Mouse (Mus musculus): ENCODE data around the gene Stmn1. TPM values are rescaled to one million over a fixed set of nuclear protein-coding genes. Genes with fewer than 3 reads are reported as not detected.

Gene Stmn1
- polyA plus RNA-seq, 1 experiment, result 38.6 TPM

DNA sequence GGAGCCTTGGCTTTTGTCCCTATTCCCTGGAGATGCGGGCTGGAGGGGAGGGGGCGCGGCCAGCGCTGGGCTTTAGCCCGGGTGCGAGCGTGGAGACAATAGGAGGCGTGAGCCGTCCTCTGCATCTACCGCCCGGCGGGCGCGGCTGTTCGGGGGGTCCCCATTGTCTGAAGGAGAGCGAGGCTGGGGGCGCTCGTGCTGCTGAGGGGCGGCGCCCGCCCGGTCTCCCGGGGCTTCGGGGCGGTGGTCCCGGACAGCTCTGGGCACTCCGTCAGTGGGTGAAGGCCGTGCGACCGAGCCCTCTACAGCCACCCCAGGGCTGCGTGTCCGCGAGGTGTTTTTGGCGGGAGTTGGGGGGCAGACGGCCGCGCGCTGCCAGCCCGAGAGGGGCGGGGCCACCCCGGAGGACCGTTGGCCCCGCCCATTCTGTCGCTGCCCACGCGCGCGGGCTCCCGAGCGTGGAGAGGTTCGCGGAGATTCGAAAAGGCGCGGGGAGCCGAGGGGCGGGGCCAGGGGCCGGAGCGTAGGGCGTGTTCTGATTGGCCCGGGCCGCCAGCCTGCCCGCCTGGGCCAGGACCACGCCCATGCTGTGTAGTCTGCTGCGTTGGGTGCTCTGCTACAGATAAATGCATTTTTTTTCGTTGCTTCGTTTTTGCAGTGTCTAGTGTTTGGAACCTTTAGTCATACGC is 602 bp downstream of the Stmn1 start:
- Histone ChIP-seq H3K4me1 (ENCODE audit: control insufficient read depth, insufficient read depth, low read length) (peaks cover 4% of the 10 kb centered on the region), H3K4me3 (replicated peaks; ENCODE audit: extremely low read depth, low read depth, low read length) (peak overlapping the region; percentile 73)
- DNase-seq, result peak; percentile 94
- under 1% methylated on average over 68 of the region's 68 CpGs for WGBS
- TF ChIP-seq CTCF (IDR thresholded peaks at IDR 0.05; ENCODE audit: insufficient read depth, low read length) (no peak), POLR2A (IDR thresholded peaks at IDR 0.05; ENCODE audit: borderline replicate concordance, extremely low read depth, low read depth, low read length) (no peak)

DNA sequence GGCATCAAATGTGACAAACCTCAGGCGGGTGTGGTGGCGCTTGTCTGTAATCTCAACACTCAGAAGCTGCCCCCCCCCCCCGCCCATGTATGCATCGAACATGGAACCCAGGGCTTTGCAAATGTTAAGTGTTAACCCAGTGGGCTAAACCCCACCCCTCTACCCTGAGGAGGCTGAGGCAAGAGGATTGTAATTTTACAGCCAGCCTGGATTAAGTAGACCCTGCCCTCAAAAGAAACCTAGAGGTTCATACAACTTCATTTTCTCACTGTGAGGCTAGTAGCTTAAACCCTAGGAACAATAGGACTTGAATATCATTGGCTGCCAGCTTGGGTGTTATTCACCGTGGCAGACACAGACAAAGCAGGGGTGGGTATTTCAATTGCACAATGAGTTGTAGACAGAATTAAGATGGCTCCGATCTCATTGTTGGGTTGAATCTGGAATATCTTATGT is 1.2 kb downstream of the Stmn1 start:
- peak overlapping the region; percentile 20 for H3K4me3 ChIP-seq (replicated peaks; ENCODE audit: extremely low read depth, low read depth, low read length)
- peaks cover 4% of the 10 kb centered on the region for H3K4me1 ChIP-seq (ENCODE audit: control insufficient read depth, insufficient read depth, low read length)
- no peak for DNase-seq
- TF ChIP-seq POLR2A (IDR thresholded peaks at IDR 0.05; ENCODE audit: borderline replicate concordance, extremely low read depth, low read depth, low read length), result no peak
- TF ChIP-seq CTCF (IDR thresholded peaks at IDR 0.05; ENCODE audit: insufficient read depth, low read length), result no peak
- 7% methylated on average over 6 of the region's 6 CpGs for WGBS

DNA sequence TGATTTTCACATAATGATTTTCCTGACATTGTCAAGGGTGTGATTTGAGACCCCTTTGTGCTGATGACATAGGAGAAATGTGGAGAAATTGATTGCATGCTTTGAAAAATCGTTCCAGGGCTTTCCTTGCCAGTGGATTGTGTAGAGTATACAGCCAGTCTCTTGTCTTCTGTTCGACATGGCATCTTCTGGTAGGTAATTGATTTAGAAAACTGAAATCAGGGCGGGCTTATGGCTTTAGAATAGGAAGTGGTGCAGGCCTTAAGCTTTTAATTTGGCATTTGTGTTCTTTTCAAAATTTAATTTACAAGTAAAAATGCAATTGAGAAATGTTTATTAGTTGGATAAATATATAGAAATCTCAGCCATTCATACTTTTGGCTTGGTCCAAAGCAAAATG is 1.9 kb downstream of the Stmn1 start:
- Histone ChIP-seq H3K4me3 (replicated peaks; ENCODE audit: extremely low read depth, low read depth, low read length) (no peak overlapping the region), H3K4me1 (ENCODE audit: control insufficient read depth, insufficient read depth, low read length) (peaks cover 4% of the 10 kb centered on the region)
- no peak for DNase-seq
- 46% methylated on average over 3 of the region's 3 CpGs for WGBS
- TF ChIP-seq CTCF (IDR thresholded peaks at IDR 0.05; ENCODE audit: insufficient read depth, low read length) (no peak), POLR2A (IDR thresholded peaks at IDR 0.05; ENCODE audit: borderline replicate concordance, extremely low read depth, low read depth, low read length) (no peak)

DNA sequence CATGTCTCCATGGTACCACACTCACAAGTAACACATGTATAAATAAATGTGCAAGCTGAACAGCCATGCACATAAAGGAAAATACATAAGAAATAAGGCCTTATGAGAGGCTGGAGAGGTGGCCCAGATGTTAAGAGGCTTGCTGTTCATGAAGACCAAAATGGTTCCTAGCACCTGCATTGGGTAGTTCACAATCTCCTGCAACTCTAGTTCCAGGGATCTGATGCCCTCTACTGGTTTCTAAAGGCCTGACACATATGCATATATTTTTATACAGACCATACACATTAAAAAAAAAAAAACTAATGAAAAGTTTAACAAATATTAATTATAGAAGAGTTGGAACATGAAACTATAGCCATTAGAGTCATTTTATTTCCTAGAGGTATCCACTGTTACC is 3.3 kb downstream of the Stmn1 start:
- Histone ChIP-seq H3K4me3 (replicated peaks; ENCODE audit: extremely low read depth, low read depth, low read length) (no peak overlapping the region), H3K4me1 (ENCODE audit: control insufficient read depth, insufficient read depth, low read length) (peaks cover 4% of the 10 kb centered on the region)
- DNase-seq, result no peak
- no peak for TF ChIP-seq POLR2A (IDR thresholded peaks at IDR 0.05; ENCODE audit: borderline replicate concordance, extremely low read depth, low read depth, low read length)
- TF ChIP-seq CTCF (IDR thresholded peaks at IDR 0.05; ENCODE audit: insufficient read depth, low read length), result no peak

GRCm38 (mm10) chr4:134473764-134474163 is 5.6 kb downstream of the Stmn1 start:
- peaks cover 8% of the 10 kb centered on the region; the same call in 1 of the 2 replicates for H3K4me1 ChIP-seq (ENCODE audit: control insufficient read depth, insufficient read depth, low read length)
- no peak for TF ChIP-seq POLR2A (IDR thresholded peaks at IDR 0.05; ENCODE audit: borderline replicate concordance, extremely low read depth, low read depth, low read length)
- no peak for TF ChIP-seq CTCF (IDR thresholded peaks at IDR 0.05; ENCODE audit: insufficient read depth, low read length)
- no peak overlapping the region for H3K4me3 ChIP-seq (replicated peaks; ENCODE audit: extremely low read depth, low read depth, low read length)
- WGBS, result 83% methylated on average over 4 of the region's 4 CpGs
- no peak for DNase-seq

GRCm38 (mm10) chr4:134474240-134474639 is 6.1 kb downstream of the Stmn1 start:
- H3K4me1 ChIP-seq (ENCODE audit: control insufficient read depth, insufficient read depth, low read length), result peaks cover 8% of the 10 kb centered on the region; the same call in 1 of the 2 replicates
- H3K4me3 ChIP-seq (replicated peaks; ENCODE audit: extremely low read depth, low read depth, low read length), result no peak overlapping the region
- TF ChIP-seq CTCF (IDR thresholded peaks at IDR 0.05; ENCODE audit: insufficient read depth, low read length), result no peak
- TF ChIP-seq POLR2A (IDR thresholded peaks at IDR 0.05; ENCODE audit: borderline replicate concordance, extremely low read depth, low read depth, low read length), result no peak
- no peak for DNase-seq
- WGBS, result 69% methylated on average over 8 of the region's 8 CpGs

GRCm38 (mm10) chr4:134476899-134477298 is 8.8 kb downstream of the Stmn1 start:
- no peak for DNase-seq
- no peak for TF ChIP-seq CTCF (IDR thresholded peaks at IDR 0.05; ENCODE audit: insufficient read depth, low read length)
- no peak for TF ChIP-seq POLR2A (IDR thresholded peaks at IDR 0.05; ENCODE audit: borderline replicate concordance, extremely low read depth, low read depth, low read length)
- H3K4me3 ChIP-seq (replicated peaks; ENCODE audit: extremely low read depth, low read depth, low read length), result no peak overlapping the region
- H3K4me1 ChIP-seq (ENCODE audit: control insufficient read depth, insufficient read depth, low read length), result peaks cover 10% of the 10 kb centered on the region
- WGBS, result 71% methylated on average over 8 of the region's 8 CpGs

- H3K4me1 ChIP-seq (ENCODE audit: control insufficient read depth, insufficient read depth, low read length), result peaks cover 10% of the 10 kb centered on the region
- WGBS, result 4% methylated on average over 9 of the region's 9 CpGs
- no peak overlapping the region for H3K4me3 ChIP-seq (replicated peaks; ENCODE audit: extremely low read depth, low read depth, low read length)
- TF ChIP-seq CTCF (IDR thresholded peaks at IDR 0.05; ENCODE audit: insufficient read depth, low read length), result peak; percentile 98
- no peak for TF ChIP-seq POLR2A (IDR thresholded peaks at IDR 0.05; ENCODE audit: borderline replicate concordance, extremely low read depth, low read depth, low read length)
- peak; percentile 94 for DNase-seq
Measured at GRCm38 (mm10) chr4:134478031-134478430, 9.9 kb downstream of the Stmn1 start.

DNA sequence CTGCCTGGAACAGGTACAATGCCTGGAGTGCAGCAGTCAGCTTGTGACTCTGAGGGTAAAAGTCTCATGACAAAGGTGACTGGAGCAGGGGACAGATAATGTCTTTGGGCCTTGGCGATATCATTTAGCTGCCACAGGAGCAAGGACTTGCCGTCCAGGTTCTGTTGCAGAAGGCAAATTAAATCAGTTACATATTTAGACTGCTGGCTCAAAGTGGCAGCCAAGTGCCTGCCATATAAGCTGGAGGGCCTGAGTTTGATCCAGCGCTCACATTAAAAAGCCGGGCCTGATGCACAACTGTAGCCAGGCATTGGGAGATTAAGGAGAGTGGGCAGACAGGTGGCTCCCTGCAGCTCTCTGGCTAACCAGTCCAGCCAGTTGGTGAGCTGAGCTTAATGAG is 11.7 kb downstream of the Stmn1 start:
- 88% methylated on average over 4 of the region's 4 CpGs for WGBS
- DNase-seq, result no peak
- no peak for TF ChIP-seq CTCF (IDR thresholded peaks at IDR 0.05; ENCODE audit: insufficient read depth, low read length)
- no peak for TF ChIP-seq POLR2A (IDR thresholded peaks at IDR 0.05; ENCODE audit: borderline replicate concordance, extremely low read depth, low read depth, low read length)
- Histone ChIP-seq H3K4me1 (ENCODE audit: control insufficient read depth, insufficient read depth, low read length) (peaks cover 12% of the 10 kb centered on the region), H3K4me3 (replicated peaks; ENCODE audit: extremely low read depth, low read depth, low read length) (no peak overlapping the region)

- Histone ChIP-seq H3K4me1 (ENCODE audit: control insufficient read depth, insufficient read depth, low read length) (peaks cover 12% of the 10 kb centered on the region), H3K4me3 (replicated peaks; ENCODE audit: extremely low read depth, low read depth, low read length) (no peak overlapping the region)
- TF ChIP-seq CTCF (IDR thresholded peaks at IDR 0.05; ENCODE audit: insufficient read depth, low read length), result peak; percentile 90
- TF ChIP-seq POLR2A (IDR thresholded peaks at IDR 0.05; ENCODE audit: borderline replicate concordance, extremely low read depth, low read depth, low read length), result no peak
- DNase-seq, result peak; percentile 88
- WGBS, result 11% methylated on average over 6 of the region's 6 CpGs
Measured at GRCm38 (mm10) chr4:134480864-134481263, 12.7 kb downstream of the Stmn1 start.
